Mouse (Mus musculus) neural tube, embryonic 11.5 days (tissue): ENCODE measurements at regions not wholly inside any gene's neighbourhood (a gene's known extent, or its start where the extent isn't known, plus 50 kb on each side); places are given as distances from the start of the nearest gene placed in this dataset.

Source experiments
- ATAC-seq: fragments of 200-750 bp; cut with Nextera tagmentation; 2 replicates; pipeline ENCODE4 v1.8.0; 2017; ENCODE audit warnings: moderate number of reproducible peaks, mild to moderate bottlenecking, moderate TSS enrichment, moderate library complexity; ENCODE audit not compliant: insufficient read depth, low FRiP score, low TSS enrichment
- DNase-seq: peaks from one replicate; pipeline ENCODE4 v3.0.0-alpha.2; 2015; ENCODE audit warnings: low spot score
- H3K27ac ChIP-seq: fragments of 300-500 bp; sonication (generic); 2 replicates; pipeline ENCODE4 v1.5.1; 2014; ENCODE audit warnings: low read depth, mild to moderate bottlenecking, low read length
- H3K27me3 ChIP-seq: fragments of 300-500 bp; sonication (generic); 2 replicates; pipeline ENCODE4 v1.6.1; 2014; ENCODE audit warnings: mild to moderate bottlenecking, low read length, mixed read lengths; ENCODE audit not compliant: control insufficient read depth, insufficient read depth
- H3K36me3 ChIP-seq: fragments of 300-500 bp; sonication (generic); 2 replicates; pipeline ENCODE4 v1.6.1; 2014; ENCODE audit warnings: mild to moderate bottlenecking, low read length, moderate library complexity, mixed read lengths; ENCODE audit not compliant: control insufficient read depth, insufficient read depth
- H3K4me1 ChIP-seq: fragments of 300-500 bp; sonication (generic); 2 replicates; pipeline ENCODE4 v1.6.1; 2014; ENCODE audit warnings: low read length, mixed read lengths; ENCODE audit not compliant: control insufficient read depth, insufficient read depth
- H3K4me2 ChIP-seq: fragments of 300-500 bp; sonication (generic); 2 replicates; pipeline ENCODE4 v1.6.1; 2014; ENCODE audit warnings: low read depth, mild to moderate bottlenecking, moderate library complexity
- H3K4me3 ChIP-seq: fragments of 300-500 bp; sonication (generic); 2 replicates; pipeline ENCODE4 v1.5.1; 2014; ENCODE audit warnings: low read depth, low read length
- H3K9ac ChIP-seq: fragments of 300-500 bp; sonication (generic); 2 replicates; pipeline ENCODE4 v1.6.1; 2014; ENCODE audit warnings: mild to moderate bottlenecking, low read length
- H3K9me3 ChIP-seq: fragments of 300-500 bp; sonication (generic); 2 replicates; pipeline ENCODE4 v1.6.1; 2016; ENCODE audit warnings: low read length; ENCODE audit not compliant: control insufficient read depth
- WGBS: fragments of 180-500 bp; shearing (Covaris S2); extraction: QIAGEN DNeasy Blood & Tissue Kit; methylation state at CpG from one replicate; pipeline ENCODE4 v1.1.7; 2014; 5-methylcytosine and 5-hydroxymethylcytosine counted together

DNA sequence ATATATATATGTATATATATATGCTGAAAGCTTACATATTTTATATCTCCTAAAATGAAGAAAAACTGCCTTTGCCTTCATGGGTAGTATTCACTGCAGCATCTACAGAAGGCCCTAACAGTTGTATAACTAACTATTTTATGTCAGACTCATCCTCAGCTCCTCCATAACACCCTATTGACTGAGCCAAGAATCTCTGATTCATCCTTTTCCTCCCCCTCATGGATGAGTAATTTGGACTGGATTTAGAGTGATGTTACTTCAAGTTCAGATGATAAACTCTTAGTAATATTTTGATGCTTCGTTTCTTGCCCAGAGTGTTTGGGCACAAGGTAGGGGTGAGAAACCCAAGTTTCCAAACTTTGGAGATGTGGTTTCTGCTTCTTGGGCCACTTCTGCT is 458.7 kb upstream of the Nectin3 start:
- Histone ChIP-seq H3K9ac (no peak overlapping the region), H3K9me3 (no peaks in the 10 kb centered on the region), H3K27ac (no peak overlapping the region), H3K4me3 (no peak overlapping the region), H3K27me3 (no peaks in the 10 kb centered on the region), H3K4me2 (no peak overlapping the region), H3K4me1 (no peaks in the 10 kb centered on the region), H3K36me3 (no peaks in the 10 kb centered on the region)
- DNase-seq, result no peak
- 100% methylated on average over 1 of the region's 1 CpGs for WGBS
- ATAC-seq, result no peak

DNA sequence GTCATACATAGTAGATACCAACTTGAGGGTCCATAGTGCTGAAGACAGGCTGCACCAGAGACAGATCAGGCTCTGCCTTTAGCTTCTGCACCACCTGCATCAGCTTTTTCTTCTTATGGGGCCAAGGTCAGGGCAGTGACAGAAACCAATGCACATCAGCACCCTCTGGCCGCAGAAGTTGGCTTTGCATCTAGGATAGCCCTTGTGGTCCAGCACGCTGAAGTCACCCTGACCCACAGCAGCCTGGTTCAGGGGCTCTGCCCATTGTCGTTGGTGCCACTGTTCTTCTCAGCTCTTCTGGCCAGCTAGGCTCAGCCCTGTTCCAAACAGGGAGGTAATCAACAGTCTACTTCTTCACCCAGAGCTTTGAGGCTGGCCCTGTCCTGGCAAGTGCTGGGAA is 427.7 kb upstream of the Nectin3 start:
- no peak overlapping the region for H3K4me2 ChIP-seq
- DNase-seq (no peak), ATAC-seq (no peak)
- no peak overlapping the region for H3K9ac ChIP-seq
- no peaks in the 10 kb centered on the region for H3K27me3 ChIP-seq
- 64% methylated on average over 3 of the region's 3 CpGs for WGBS
- H3K4me3 ChIP-seq, result no peak overlapping the region
- no peaks in the 10 kb centered on the region for H3K36me3 ChIP-seq
- H3K27ac ChIP-seq, result no peak overlapping the region
- no peaks in the 10 kb centered on the region for H3K4me1 ChIP-seq
- no peaks in the 10 kb centered on the region for H3K9me3 ChIP-seq

DNA sequence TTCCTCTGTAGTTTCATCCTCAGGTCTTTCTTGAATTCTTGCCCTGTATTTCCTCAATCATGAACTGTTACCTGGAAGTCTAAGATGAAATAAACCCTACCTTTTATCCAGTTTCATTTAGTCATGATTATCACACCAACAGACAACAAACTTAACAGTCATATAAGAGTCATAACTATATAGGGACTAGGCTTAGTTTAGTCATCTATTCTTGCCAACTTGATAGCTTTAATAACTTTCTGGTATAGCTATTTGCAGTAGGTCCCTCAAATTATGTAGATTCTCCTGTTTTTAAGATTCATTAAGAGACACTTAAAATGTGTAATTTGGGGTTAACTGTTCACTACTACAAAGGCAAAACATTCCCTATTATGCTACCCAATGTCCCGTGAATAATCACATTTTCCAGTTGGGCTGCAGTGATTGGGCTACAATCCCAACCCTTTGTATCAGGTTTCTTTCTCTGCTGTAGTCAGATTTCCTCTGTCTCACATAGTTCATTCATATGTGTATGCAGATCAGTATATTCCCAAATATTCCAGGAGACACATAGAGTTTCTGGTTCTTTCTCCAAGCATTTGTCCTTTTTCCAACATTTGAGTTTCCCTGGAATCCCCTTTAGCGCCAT is 396.4 kb upstream of the Nectin3 start:
- Histone ChIP-seq H3K4me1 (no peaks in the 10 kb centered on the region), H3K4me3 (no peak overlapping the region), H3K9ac (no peak overlapping the region), H3K27ac (no peak overlapping the region), H3K4me2 (no peak overlapping the region), H3K9me3 (no peaks in the 10 kb centered on the region), H3K27me3 (no peaks in the 10 kb centered on the region), H3K36me3 (no peaks in the 10 kb centered on the region)
- 51% methylated on average over 2 of the region's 2 CpGs for WGBS
- peak; percentile 87 for ATAC-seq
- DNase-seq, result peak; percentile 13

DNA sequence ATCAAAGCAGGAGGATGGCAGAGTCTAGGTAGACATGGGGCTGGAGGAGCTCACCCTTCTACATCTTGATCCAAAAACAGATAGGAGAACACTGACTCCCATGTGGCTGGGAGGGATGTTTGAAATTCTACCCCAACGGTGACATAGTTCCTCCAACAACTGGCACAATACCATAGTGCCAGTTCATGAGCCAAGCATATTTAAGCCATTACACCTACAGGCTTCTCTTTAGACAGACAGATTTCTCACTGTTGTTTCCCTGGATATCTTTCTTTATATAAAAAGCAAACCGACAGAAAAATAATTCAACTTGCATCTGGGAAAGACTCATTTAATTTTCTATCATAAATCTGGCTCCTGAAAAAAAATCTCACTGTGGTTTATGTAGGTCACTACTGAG is 380.4 kb upstream of the Nectin3 start:
- no peak overlapping the region for H3K4me3 ChIP-seq
- H3K27me3 ChIP-seq, result no peaks in the 10 kb centered on the region
- no peak overlapping the region for H3K4me2 ChIP-seq
- DNase-seq (no peak), ATAC-seq (no peak)
- no peak overlapping the region for H3K27ac ChIP-seq
- H3K9ac ChIP-seq, result no peak overlapping the region
- H3K4me1 ChIP-seq, result no peaks in the 10 kb centered on the region
- WGBS, result 94% methylated on average over 2 of the region's 2 CpGs
- no peaks in the 10 kb centered on the region for H3K9me3 ChIP-seq
- H3K36me3 ChIP-seq, result no peaks in the 10 kb centered on the region

DNA sequence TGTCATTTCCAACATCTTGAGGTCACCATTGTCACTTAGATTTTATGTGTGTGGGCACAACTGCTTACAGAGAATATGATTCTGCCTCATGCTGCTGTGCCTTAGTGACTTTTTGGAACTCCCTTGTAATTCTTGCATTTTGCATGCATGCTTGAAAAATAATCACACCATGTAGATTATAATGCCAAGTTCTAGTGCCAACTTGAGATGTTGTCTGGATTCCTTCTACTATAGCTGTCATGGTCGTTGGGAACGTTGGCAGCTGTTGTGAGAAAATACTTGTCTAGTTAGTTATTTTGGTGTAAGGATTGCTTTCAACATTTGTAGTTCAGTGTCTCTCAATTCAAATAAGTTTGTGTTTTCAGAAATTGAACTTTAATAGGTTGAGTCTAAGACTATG is 365.6 kb upstream of the Nectin3 start:
- WGBS, result 95% methylated on average over 2 of the region's 2 CpGs
- Histone ChIP-seq H3K9ac (no peak overlapping the region), H3K4me1 (no peaks in the 10 kb centered on the region), H3K4me3 (no peak overlapping the region), H3K27me3 (no peaks in the 10 kb centered on the region), H3K4me2 (no peak overlapping the region), H3K27ac (no peak overlapping the region), H3K36me3 (no peaks in the 10 kb centered on the region), H3K9me3 (no peaks in the 10 kb centered on the region)
- ATAC-seq, result no peak
- no peak for DNase-seq

DNA sequence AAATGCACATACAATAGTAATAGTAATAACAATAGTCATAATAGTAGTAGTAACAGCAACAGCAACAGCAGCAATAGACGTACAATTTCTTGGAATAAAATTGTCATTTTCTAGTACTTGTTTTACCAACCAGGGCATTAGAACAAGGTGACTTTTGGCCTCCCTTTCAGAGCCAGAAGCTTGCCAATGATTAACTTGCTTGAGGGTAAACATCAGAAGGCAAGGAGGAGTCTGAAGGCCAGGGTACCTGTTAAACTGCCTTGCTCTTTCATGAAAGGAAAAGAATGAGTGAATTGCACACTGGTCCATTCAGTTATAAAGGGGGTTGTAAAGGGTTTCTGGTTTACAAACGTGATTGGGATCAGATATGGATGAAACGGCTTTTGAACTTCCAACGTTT is 351.2 kb upstream of the Nectin3 start:
- no peak overlapping the region for H3K4me3 ChIP-seq
- no peaks in the 10 kb centered on the region for H3K9me3 ChIP-seq
- no peak overlapping the region for H3K9ac ChIP-seq
- ATAC-seq (no peak), DNase-seq (no peak)
- no peak overlapping the region for H3K27ac ChIP-seq
- no peaks in the 10 kb centered on the region for H3K36me3 ChIP-seq
- WGBS, result 77% methylated on average over 4 of the region's 4 CpGs
- no peak overlapping the region for H3K4me2 ChIP-seq
- H3K4me1 ChIP-seq, result no peaks in the 10 kb centered on the region
- no peaks in the 10 kb centered on the region for H3K27me3 ChIP-seq

DNA sequence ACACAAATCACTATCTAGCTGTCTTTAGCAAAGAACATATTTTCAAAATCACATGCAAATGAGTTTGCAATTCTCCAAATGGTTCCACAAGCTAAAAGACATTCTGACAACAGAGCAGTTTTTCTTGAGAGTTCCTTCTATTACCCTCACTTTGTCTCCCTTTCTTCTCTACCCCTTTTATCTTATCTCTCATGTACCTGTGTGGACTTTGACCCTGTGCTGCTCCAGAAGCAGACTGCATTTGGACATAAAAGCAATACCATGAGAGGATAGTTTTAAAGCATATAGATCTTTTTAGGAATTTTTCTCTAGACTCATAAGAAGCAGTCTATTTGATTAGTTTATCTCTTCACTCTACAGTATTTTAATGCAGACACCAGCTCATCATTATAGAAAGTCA is 350.4 kb upstream of the Nectin3 start:
- DNase-seq, result no peak
- ATAC-seq, result no peak
- Histone ChIP-seq H3K27ac (no peak overlapping the region), H3K27me3 (no peaks in the 10 kb centered on the region), H3K9me3 (no peaks in the 10 kb centered on the region), H3K36me3 (no peaks in the 10 kb centered on the region), H3K4me2 (no peak overlapping the region), H3K4me1 (no peaks in the 10 kb centered on the region), H3K9ac (no peak overlapping the region), H3K4me3 (no peak overlapping the region)

DNA sequence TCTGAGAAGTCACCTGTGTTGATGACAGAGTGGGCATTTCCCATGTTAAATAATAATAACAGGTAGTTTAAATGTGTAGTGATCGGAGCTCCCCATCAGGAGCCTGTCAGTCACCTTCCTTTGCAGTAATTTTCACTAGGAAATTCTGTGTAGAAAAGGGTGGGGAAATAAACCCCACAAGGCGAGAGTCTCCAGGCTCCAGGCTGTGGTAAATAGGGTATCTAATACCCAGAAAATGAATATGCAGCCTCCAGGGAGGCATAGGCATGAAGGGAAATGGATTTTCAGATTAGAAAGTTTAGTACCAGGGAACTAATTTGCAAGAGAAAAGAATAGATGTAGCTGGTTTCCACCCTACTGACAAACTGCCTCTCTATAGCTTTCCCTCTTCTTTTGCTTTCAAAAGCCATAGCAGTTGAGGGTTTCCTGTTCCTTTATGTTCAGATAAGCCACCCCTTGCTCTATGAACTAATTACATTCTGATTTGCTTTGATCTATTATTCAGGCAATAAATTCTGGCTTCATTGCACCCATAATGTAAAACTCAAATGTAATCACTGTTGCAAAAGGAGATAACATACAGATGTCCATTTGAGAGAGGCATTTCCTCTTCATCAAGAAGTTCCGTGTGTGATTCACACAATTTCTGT is 349.5 kb upstream of the Nectin3 start:
- H3K4me2 ChIP-seq, result no peak overlapping the region
- H3K27ac ChIP-seq, result no peak overlapping the region
- H3K4me1 ChIP-seq, result no peaks in the 10 kb centered on the region
- H3K4me3 ChIP-seq, result no peak overlapping the region
- H3K27me3 ChIP-seq, result no peaks in the 10 kb centered on the region
- H3K9ac ChIP-seq, result no peak overlapping the region
- H3K36me3 ChIP-seq, result no peaks in the 10 kb centered on the region
- WGBS, result 57% methylated on average over 3 of the region's 3 CpGs
- ATAC-seq, result no peak
- no peak for DNase-seq
- no peaks in the 10 kb centered on the region for H3K9me3 ChIP-seq

DNA sequence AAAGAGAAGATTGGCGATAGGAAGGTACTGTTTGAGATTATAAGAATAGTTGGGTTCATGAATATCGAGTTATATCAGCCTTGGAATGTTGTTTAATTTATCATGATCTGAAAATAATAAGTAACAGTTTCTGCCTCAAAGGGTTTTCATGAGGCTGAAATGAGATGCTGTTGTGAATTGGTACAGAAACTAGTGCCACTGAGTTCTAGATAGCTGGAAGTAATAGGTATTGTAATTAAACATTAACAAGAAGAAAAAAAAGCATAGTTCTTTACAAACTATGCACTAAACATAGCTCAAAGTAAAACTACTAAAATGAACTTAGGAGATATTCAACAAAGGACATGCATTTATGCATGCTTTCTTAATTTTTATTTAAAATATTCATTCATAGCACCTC is 342.9 kb upstream of the Nectin3 start:
- DNase-seq, result no peak
- Histone ChIP-seq H3K9ac (no peak overlapping the region), H3K4me3 (no peak overlapping the region), H3K27ac (no peak overlapping the region), H3K4me1 (no peaks in the 10 kb centered on the region), H3K36me3 (no peaks in the 10 kb centered on the region), H3K4me2 (no peak overlapping the region), H3K27me3 (no peaks in the 10 kb centered on the region), H3K9me3 (no peaks in the 10 kb centered on the region)
- WGBS, result 89% methylated on average over 2 of the region's 2 CpGs
- ATAC-seq, result no peak
